Comparison of ENCODE assay signal across 30 mouse cellular contexts in genomic region chr12:73781425-73782032, GRCm38 (mm10).
A peak's percentile ranks its signal among the peaks of the same experiment; 100 is the strongest.
DNase-seq lines count a peak whose midpoint lies in the region; ATAC-seq and TF ChIP-seq lines count a peak whose summit lies in the region.
"Had no signal": no experiment of that assay in that cellular context is flagged by ENCODE, and none has a peak within 500 bp of the region (broad histone marks: within the 10 kb centered on the region; RNA-seq: fewer than 3 reads in every experiment).

No protein-coding gene starts in this region.

- H3K27ac ChIP-seq in heart, embryonic 10.5 days: peak overlapping the region; percentile 73
- peak overlapping the region; percentile 92 for H3K27ac ChIP-seq in heart, embryonic 15.5 days
- H3K27ac ChIP-seq: embryonic facial prominence, embryonic 13.5 days; hindbrain, embryonic 12.5 days; hindbrain, postnatal 0 days; intestine, embryonic 15.5 days; kidney, postnatal 0 days; limb, embryonic 10.5 days; limb, embryonic 15.5 days; liver, embryonic 13.5 days; macrophage; midbrain, embryonic 13.5 days; neural tube, embryonic 12.5 days had no signal

- WGBS in heart, embryonic 10.5 days: 39% methylated on average over 6 of the region's 6 CpGs
- 38% methylated on average over 6 of the region's 6 CpGs for WGBS in heart, embryonic 15.5 days

- no peak overlapping the region for H3ac ChIP-seq in myocyte (ENCODE audit: control insufficient read depth, insufficient read length)

- H3K79me2 ChIP-seq in myocyte (ENCODE audit: control insufficient read depth, insufficient read depth): no peaks in the 10 kb centered on the region

- ATAC-seq in heart, embryonic 15.5 days (replicated peaks; ENCODE audit: insufficient number of reproducible peaks, insufficient read depth, low FRiP score, low read depth): peak; percentile 86
- ATAC-seq: CD4-positive, CD25-positive, alpha-beta regulatory T cell, adult 4 months; forebrain, embryonic 16.5 days; hindbrain, postnatal 0 days; intestine, embryonic 15.5 days; midbrain, embryonic 13.5 days had no signal

- peak; percentile 24 for DNase-seq in layer of hippocampus, adult 11-12 months (ENCODE audit: low spot score)
- DNase-seq in layer of hippocampus, postnatal 10 days (ENCODE audit: low spot score in 2 of 2): no peak
- peak; percentile 84 for DNase-seq in heart, embryonic 10.5 days (ENCODE audit: low spot score)
- DNase-seq in adrenal gland, adult 18-20 months (ENCODE audit: low spot score in 2 of 2): no peak
- no peak for DNase-seq in urinary bladder, adult 2 months (ENCODE audit: low spot score)
- DNase-seq: adrenal gland, postnatal 25 days; cerebellum, adult 18-20 months; cerebellum, postnatal 10 days; gastrocnemius, postnatal 10 days; kidney, adult 8-10 months; liver, embryonic 13.5 days; lung, adult 18-20 months; lung, postnatal 10 days; right cerebral cortex, adult 18-20 months; spleen, adult 18-20 months; thymus, postnatal 14 days had no signal

- no peak for TF ChIP-seq POLR2A in myocyte (IDR thresholded peaks at IDR 0.05; ENCODE audit: insufficient read length, low read depth)

- H3K4me3 ChIP-seq in heart, embryonic 10.5 days: no peak overlapping the region
- no peak overlapping the region for H3K4me3 ChIP-seq in heart, embryonic 15.5 days
- no peak overlapping the region for H3K4me3 ChIP-seq in myocyte
- H3K4me3 ChIP-seq: embryonic facial prominence, embryonic 13.5 days; hindbrain, embryonic 12.5 days; intestine, embryonic 15.5 days; limb, embryonic 10.5 days; limb, embryonic 15.5 days; liver, embryonic 13.5 days; midbrain, embryonic 13.5 days; neural tube, embryonic 12.5 days had no signal

- no peak overlapping the region for H3K9ac ChIP-seq in heart, embryonic 15.5 days
- H3K9ac ChIP-seq: embryonic facial prominence, embryonic 13.5 days; hindbrain, embryonic 12.5 days; intestine, embryonic 15.5 days; limb, embryonic 15.5 days; liver, embryonic 13.5 days; midbrain, embryonic 13.5 days; neural tube, embryonic 12.5 days had no signal

- H3K9me3 ChIP-seq in heart, embryonic 10.5 days: no peaks in the 10 kb centered on the region
- no peaks in the 10 kb centered on the region for H3K9me3 ChIP-seq in heart, embryonic 15.5 days (replicated peaks)
- H3K9me3 ChIP-seq: embryonic facial prominence, embryonic 13.5 days; hindbrain, embryonic 12.5 days; intestine, embryonic 15.5 days; limb, embryonic 10.5 days; limb, embryonic 15.5 days; liver, embryonic 13.5 days; midbrain, embryonic 13.5 days; neural tube, embryonic 12.5 days had no signal

- H3K27me3 ChIP-seq in heart, embryonic 10.5 days (ENCODE audit: insufficient read depth, poor library complexity, severe bottlenecking): no peaks in the 10 kb centered on the region
- H3K27me3 ChIP-seq in heart, embryonic 15.5 days: no peaks in the 10 kb centered on the region
- no peaks in the 10 kb centered on the region for H3K27me3 ChIP-seq in myocyte (ENCODE audit: control insufficient read depth, insufficient read depth, insufficient read length)
- H3K27me3 ChIP-seq: embryonic facial prominence, embryonic 13.5 days; hindbrain, embryonic 12.5 days; intestine, embryonic 15.5 days; limb, embryonic 15.5 days; liver, embryonic 13.5 days; midbrain, embryonic 13.5 days; neural tube, embryonic 12.5 days had no signal

- peak overlapping the region; percentile 18; the same call in 1 of the 2 replicates for H3K4me2 ChIP-seq in heart, embryonic 15.5 days
- peak overlapping the region; percentile 74 for H3K4me2 ChIP-seq in myocyte (ENCODE audit: low read depth)
- H3K4me2 ChIP-seq: embryonic facial prominence, embryonic 13.5 days; hindbrain, embryonic 12.5 days; intestine, embryonic 15.5 days; limb, embryonic 15.5 days; liver, embryonic 13.5 days; midbrain, embryonic 13.5 days; neural tube, embryonic 12.5 days had no signal

- no peaks in the 10 kb centered on the region for H3K36me3 ChIP-seq in heart, embryonic 10.5 days
- no peaks in the 10 kb centered on the region for H3K36me3 ChIP-seq in heart, embryonic 15.5 days
- H3K36me3 ChIP-seq in myocyte (ENCODE audit: control insufficient read depth, insufficient read depth): no peaks in the 10 kb centered on the region
- H3K36me3 ChIP-seq: embryonic facial prominence, embryonic 13.5 days; hindbrain, embryonic 12.5 days; intestine, embryonic 15.5 days; limb, embryonic 10.5 days; limb, embryonic 15.5 days; liver, embryonic 13.5 days; midbrain, embryonic 13.5 days; neural tube, embryonic 12.5 days had no signal

- peaks cover 37% of the 10 kb centered on the region for H3K4me1 ChIP-seq in heart, embryonic 10.5 days
- peaks cover 48% of the 10 kb centered on the region for H3K4me1 ChIP-seq in heart, embryonic 15.5 days (replicated peaks)
- H3K4me1 ChIP-seq: midbrain, embryonic 13.5 days had no signal

TF ChIP-seq in myocyte, 11 proteins besides CTCF, POLR2A, EP300 and RAD21:
- no peak for TF ChIP-seq TCF3 (IDR thresholded peaks at IDR 0.05; ENCODE audit: insufficient read length, low read depth)
- no peak for TF ChIP-seq SRF (IDR thresholded peaks at IDR 0.05; ENCODE audit: control insufficient read depth, insufficient read length, low read depth)
- no peak for TF ChIP-seq CEBPB (IDR thresholded peaks at IDR 0.05; ENCODE audit: insufficient read depth, poor library complexity, severe bottlenecking)
- TF ChIP-seq MAX (IDR thresholded peaks at IDR 0.05; ENCODE audit: low read depth): no peak
- no peak for TF ChIP-seq MYOG (IDR thresholded peaks at IDR 0.05; ENCODE audit: control insufficient read depth in 1 of 3, insufficient read depth in 1 of 3, insufficient read length in 2 of 3, low read depth in 2 of 3)
- TF ChIP-seq TCF12 (IDR thresholded peaks at IDR 0.05; ENCODE audit: insufficient read depth, poor library complexity, severe bottlenecking): no peak
- no peak for TF ChIP-seq POLR2AphosphoS2 (IDR thresholded peaks at IDR 0.05; ENCODE audit: insufficient read length, low read depth)
- no peak for TF ChIP-seq REST (IDR thresholded peaks at IDR 0.05; ENCODE audit: insufficient read depth, insufficient read length)
- no peak for TF ChIP-seq USF1 (IDR thresholded peaks at IDR 0.05; ENCODE audit: low read depth)
- TF ChIP-seq MYOD1 (IDR thresholded peaks at IDR 0.05; ENCODE audit: control insufficient read depth in 1 of 3, insufficient read length in 2 of 3, low read depth in 2 of 3): no peak
- no peak for TF ChIP-seq E2F4 (IDR thresholded peaks at IDR 0.05; ENCODE audit: insufficient read depth)

Comparison
In these comparisons a context has a peak if more than half of its experiments do, and no peak if none do; other contexts are left out.
1. DNase-seq: peak in layer of hippocampus, adult 11-12 months (single experiment) and heart, embryonic 10.5 days (single experiment); none in layer of hippocampus, postnatal 10 days (0 of 2), adrenal gland, adult 18-20 months (0 of 2) and urinary bladder, adult 2 months (single experiment).